Mouse (Mus musculus): ENCODE data around the gene Manbal.

- TF ChIP-seq POLR2A (IDR thresholded peaks at IDR 0.05; ENCODE audit: low read depth, low read length) (no peak), CTCF (conservative IDR thresholded peaks at IDR 0.05; ENCODE audit: insufficient read depth, insufficient read length, low read depth, low read length) (no peak)
These were observed 39.3 kb upstream of the Manbal start for GRCm38 (mm10) chr2:157328106-157328505.

Measured in kidney, adult 2 months (tissue).